Mouse (Mus musculus) cerebellum, adult (tissue): Measurements from ENCODE around the gene Olfr374.

Experiments
- ATAC-seq: cut with Nextera tagmentation; 2 replicates; pipeline ENCODE4 v1.9.2; 2017; ENCODE audit warnings: mild to moderate bottlenecking, moderate library complexity, mixed read lengths; ENCODE audit not compliant: insufficient number of reproducible peaks, low FRiP score, low TSS enrichment

Gene Olfr374

DNA sequence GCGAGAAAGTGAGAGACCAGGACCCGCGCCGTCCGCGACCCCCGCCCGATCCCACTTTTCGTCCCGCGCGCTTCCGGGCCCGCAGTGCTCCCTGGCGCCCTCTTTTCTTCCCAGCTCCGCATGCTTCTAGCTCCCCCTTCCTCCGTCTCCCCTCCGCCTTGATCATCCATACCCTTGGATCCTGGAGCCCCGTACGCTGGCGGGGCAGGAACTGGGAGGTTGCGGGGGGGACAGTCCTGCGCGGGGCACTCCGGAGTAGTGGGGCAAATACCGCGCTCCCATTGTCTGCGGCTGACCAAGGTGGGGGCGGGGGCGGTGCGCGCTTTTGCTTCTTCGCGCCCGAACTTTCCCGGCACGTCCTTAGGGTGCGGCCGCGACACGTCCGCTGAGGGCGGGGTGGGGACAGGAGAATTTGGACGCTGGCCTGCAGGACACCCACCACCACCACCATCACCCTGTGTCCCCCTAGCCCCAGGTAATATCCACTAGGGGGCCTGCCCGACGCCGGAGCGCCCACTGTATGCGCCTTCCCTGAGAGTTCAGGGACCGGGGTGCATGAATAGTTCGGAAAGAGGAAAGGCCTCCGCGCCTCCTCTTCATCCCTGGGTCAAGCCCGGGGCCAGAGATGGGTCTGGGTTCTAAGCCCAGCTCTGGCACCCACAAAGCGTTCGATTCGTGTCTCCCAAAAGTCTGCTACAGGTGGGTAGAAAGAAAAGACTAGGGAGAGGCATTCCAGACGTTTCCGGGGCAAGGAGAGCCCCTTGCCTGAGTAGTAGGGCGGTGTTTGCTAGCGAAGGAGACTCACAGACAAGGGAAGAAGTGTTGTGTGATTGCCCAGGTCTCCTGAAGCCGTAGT lies 28.8 kb downstream of the Olfr374 start:
- peak; percentile 41 for ATAC-seq

DNA sequence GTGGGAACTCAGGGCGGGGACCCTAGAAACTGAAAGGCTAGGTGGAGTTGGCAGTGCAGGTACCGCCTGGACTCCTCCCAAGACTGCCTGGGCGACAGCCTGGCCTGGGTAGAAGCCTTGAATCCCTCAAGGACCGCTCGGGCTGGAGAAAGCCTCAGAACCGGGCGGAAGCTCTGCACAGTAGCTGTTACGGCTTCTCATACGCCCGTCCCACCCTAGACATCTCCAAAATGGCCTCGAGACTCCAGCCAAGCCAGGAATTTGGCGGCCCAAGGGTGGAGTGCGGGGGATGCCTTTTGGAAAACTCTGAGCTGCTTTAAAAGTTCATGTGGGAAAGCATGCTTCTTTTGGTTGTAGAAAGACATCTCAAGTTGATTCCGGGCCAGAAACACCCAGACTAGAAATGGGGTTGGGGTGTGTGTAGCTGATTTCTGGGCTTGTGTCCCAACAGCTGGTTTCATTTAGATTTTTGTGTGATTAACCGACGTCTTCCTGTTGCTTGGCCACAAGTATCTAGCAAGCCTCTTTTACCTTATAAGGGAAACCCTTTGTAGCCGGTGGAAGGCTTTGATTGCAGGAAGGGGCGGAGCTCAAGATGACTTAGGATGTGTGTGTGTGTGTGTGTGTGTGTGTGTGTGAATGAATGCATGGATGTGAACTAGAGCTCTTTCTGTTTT lies 29.6 kb downstream of the Olfr374 start:
- no peak for ATAC-seq

DNA sequence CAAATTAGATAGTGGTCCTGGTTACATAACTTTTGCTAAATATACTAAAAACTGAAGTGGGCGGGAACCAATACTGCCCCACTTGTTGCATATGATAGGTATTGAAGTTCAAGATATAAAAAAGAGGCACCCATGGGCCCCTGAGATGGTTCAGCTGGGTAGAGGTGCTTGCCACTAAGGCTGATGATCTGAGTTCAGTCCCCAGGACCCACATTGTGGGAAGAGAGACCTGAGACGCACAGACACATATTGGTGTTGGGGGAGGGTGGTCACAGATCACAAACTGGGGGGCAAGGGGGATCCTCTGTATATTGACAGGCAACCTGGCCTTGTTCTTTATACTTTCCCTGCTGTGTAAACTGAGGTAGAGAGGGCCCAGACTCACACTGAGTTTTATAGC lies 30.6 kb downstream of the Olfr374 start:
- no peak for ATAC-seq

DNA sequence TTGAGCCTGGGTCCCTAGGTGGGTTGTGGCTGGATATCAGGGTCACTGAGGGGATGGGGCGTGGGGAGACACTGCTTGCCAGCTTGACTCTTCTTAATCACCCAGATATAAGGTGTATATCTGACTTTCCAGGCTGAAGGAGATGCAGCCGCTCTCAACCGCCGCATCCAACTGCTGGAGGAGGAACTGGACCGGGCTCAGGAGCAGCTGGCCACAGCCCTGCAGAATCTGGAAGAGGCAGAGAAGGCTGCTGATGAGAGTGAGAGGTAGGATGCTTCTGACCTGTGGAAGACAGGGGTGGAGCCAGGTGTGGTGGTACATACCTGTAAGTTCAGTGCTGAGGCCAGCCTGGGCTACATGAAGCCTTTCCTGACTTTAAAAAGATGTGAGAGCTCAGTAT lies 31.6 kb downstream of the Olfr374 start:
- no peak for ATAC-seq

DNA sequence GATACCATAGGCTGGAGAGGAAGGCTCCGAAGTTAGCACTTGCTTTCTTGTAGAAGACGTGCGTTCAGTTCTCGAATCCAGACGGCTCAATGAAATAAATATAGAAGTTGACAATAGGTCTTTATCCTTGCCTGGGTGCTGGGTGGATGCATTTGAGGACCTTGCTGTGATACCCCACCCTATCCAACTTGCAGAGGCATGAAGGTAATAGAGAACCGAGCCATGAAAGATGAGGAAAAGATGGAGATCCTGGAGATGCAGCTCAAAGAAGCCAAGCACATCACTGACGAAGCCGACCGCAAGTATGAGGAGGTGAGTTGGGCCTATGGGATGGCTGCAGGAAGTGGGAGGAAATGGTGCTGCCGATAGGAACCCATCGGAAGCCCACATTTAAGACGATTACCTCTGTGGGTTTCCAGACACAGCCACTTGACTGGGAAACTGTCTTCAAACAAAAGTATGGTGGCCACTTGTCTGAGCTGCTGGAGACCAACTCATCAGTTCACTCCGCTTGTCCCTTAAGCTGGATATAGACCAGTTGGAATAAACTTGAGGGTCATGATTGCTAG lies 36.5 kb downstream of the Olfr374 start:
- no peak for ATAC-seq

DNA sequence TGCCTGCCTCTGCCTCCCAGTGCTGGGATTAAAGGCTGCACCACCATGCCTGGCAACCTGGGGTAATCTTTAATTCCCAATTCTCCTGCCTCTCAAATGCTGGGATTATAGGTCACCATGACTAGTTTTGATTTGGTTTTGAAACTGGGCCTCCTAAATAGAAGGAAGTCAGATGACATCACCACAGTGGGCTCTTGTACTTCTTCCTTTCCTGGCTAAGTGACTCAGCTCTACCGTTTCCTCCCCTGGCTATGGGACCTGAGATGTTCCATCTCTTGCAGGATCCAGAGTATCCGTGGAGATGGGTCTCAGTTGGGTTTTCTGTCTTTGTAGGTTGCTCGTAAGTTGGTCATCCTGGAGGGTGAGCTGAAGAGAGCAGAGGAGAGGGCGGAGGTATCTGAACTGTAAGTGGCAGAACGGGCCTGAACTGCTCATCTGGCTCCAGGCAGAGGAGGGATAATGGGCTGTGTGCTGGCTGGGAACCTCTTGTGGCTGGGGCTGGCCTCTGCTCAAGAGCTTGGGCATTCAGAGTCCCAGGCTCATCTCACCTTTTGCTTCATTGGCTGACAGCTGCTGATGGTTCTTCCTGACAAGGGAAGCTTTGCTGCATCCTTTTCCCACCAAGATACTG lies 37.6 kb downstream of the Olfr374 start:
- no peak for ATAC-seq

DNA sequence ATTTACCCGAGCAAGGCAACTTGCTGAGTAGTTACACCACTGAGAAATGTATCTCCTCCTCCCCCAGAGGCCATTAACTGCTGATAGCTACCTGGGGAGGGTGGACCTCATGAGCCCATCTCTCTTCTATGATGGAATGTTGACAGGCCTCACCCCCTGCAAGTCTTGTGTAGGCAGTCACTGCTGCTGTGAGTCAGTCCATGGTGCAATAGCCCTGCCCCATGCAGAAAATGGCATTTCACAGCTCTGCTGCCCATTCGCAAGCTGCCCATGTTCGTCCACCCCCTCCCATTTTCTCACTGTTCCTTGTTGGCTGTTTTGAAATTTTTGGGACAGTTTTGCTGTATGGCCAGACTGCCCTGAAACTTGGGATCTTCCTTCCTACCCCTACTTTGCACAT lies 38.7 kb downstream of the Olfr374 start:
- no peak for ATAC-seq

DNA sequence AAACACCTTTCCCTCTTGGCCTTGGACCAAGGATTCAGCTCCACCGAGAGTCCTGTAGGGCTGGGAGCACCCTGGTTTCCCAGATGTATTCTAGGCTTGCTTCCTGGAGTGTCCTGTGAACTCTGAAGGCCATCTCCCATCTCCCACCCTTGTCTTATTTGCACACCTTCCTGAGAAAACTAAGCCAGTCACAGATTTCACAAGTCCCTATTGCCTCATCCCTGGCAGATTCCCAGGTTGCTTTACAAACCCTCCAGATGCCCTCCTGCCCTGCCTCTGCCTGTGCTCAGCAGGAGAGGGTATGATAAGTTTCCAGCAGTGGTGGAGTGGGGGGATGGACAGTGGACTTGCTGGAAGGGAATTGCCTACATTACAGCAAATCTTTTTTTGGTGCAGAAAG lies 39.2 kb downstream of the Olfr374 start:
- no peak for ATAC-seq

DNA sequence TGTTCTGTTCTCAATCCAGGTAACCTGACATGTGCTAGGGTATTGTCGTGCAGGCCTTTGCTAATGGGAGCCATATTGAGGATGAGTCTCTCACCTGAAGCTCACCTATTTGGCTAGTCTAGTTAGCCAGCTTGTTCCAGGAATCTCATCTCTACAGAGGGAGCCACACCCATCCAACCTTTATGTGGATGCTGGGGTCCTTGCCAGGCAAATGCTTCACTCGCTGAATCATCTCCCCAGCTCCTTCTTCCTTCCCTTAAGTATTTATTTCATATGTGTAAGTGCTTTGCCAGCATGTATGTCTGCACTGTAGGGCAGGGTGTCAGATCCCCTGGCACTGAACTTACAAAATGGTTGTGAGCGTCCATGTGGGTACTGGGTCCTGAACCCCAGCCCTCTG lies 39.7 kb downstream of the Olfr374 start:
- ATAC-seq = no peak

DNA sequence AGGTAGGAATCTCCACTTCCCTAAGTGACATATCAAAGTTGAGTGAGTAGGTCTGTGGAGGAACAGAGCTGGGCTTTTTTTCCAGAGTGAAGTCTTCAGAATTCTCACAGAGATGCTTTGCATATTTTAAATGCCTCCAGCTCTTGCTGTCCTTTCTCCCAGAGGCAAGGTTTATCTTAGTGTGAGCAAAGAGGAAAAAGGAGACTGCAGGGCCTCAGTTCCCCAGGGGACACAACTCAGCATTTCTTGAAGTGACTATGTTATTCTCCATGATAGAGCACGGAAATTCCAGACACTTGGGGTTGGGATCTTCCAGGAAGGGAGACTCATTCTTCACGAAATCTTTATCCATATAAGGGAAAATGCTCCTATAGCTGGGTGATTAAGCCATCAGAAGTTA lies 40.4 kb downstream of the Olfr374 start:
- ATAC-seq = no peak

DNA sequence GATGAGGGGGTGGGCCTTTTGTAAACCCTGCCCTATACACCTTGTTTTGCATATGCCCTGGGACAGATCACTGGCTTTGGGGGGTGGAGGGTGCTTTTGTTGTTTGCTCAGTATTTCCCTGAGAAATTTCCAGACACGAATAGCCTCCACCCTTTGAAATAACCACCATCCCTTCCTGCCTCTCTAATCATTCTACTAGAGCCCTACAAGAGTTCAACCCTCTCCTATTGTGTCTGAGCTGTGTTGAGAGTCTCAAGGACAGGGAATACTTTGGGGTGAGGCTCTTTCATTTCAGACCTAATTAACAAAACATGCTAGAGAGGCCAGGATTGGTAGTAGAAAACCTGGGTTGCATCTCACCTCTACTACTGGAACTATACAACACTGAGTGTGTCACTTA lies 42.2 kb downstream of the Olfr374 start:
- no peak for ATAC-seq

DNA sequence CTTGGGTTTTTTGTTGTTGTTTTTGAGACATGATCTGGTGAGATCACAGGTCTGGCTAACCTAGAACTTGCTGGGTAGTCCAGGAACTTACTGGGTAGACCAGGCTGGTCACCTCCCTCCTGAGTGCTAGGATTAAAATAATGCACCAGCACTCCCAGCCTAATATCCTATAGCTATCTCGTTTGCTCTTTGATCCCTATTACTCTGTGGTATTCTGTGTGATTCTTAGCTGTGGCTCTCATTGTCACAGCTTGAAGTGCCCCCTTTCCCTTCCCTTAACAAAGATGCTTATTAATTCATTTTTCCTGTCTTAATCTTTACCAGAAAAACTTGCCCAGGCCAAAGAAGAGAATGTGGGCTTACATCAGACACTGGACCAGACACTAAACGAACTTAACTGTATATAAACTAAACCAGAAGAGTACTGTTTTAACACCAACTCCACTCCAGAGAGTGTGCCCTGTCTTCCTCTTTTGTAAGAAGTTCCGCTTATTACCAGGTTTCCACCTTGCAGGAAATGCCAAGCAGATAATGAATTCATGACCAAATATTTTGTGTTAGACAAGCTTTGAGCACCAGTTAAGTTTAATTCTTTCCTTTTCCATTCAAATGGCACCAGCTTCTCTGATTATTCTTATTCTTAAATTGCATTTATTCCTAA lies 44.7 kb downstream of the Olfr374 start:
- no peak for ATAC-seq

DNA sequence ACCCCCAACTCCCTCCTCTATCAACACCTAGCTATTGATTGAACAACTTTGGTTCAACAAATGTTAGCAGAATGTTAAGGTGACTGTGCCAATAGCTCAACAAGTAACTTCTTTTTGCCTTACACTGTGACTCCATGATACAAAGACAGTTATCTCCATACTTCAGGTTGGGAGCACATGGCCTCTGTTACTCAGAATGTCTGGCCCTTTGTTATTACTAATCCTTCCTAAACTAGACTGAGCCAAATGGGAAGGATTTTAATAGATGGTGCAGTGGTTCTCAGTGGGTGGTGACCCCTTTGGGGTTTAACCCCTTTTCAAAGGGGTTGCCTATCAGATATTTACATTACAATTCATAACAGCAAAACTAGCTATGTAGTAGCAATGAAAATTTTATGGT lies 46.5 kb downstream of the Olfr374 start:
- ATAC-seq = no peak

DNA sequence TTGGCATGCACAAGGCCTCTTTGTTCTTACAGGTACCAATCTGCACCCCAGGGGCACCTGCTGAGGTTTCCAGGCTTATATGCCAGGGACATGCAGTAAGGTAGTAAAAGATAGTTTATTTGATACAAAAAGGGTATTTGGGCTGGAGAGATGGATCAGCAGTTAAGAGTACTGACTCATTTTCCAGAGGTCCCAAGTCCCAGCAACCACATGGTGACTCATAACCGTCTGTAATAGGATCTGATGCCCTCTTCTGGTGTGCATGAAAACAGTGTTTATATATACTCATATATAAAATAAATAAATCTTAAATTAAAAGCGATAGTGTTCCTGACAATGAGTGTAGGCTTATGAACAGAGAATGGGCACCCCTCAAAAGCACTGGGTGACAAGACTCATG lies 51.3 kb downstream of the Olfr374 start:
- ATAC-seq = no peak

DNA sequence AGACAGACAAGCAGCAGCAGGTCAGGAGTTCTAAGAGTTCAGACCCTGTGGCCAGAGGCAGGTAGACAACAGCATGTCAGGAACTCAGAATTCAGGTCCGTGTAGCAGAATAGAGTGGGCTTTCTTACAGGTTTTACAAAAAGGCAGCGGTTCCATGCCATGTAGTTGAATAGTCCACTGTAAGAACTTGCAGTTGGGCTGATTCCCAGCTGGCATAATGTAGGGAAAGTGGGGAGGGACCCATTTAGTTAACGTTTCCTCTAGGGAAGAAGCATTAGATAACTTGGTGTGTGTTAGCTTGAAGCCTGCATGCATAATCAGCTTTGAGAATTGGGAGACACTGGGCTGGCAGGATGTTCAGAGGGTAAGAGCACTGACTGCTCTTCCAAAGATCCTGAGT lies 51.9 kb downstream of the Olfr374 start:
- ATAC-seq = no peak

DNA sequence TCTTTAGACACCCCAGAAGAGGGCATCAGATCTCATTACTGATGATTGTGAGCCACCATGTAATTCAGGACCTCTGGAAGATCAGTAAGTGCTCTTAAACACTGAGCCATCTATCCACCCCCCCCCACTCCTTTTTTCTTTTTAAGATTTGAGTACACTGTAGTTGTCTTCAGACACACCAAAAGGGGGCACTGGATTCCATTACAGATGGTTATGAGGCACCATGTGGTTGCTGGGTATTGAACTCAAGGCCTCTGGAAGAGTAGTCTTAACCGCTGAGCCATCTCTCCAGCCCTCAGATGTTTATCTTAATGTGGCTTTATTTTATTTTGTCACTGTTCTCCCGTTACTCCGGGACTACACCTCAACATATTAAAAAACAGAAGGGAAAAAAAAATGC lies 53.2 kb downstream of the Olfr374 start:
- ATAC-seq = no peak

DNA sequence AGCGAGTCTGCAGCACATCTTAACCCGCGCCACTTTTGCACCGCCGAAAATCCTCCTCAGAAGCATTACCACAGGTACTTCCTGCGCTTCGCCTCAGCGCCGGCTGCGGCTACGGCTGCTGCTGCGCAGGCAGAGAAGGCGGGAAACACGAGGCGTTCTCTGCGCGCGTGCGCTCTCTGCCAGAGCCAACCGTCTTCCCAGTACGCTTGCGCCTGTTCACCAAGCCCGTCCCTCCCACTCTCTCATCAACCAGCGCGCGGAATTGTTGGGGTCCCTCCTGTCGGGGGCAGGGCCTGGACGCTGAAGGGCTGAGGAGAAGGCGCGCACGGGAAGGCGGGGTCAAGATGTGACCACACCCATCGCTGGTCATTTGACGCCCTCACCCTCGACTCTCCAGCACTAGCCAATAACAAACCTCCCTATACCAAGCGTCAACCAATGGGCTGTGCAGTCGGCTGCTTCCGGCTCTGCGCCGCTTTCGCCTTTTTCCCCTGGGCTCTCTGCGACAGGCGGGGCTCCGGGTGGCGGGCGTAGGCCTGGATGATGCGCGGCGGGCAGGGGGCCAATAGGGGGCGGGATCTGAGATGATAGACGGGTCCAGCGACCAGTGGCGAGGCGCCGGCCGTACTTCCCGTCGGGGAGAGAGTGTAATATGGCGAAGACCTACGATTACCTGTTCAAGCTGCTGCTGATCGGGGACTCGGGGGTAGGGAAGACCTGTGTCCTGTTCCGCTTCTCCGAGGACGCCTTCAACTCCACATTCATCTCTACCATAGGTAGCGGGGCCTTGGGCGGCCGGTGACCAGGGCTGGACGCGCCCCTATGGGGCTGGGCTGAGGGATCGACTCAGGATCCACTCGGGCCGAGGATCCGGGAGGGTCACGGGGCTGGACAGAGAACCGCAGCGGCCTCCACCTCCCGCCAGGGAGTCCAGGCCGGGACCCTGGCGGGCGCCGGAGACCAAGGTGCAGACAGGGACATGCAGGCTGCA lies 54.2 kb downstream of the Olfr374 start, which contains the start of gene Rab8a:
Rab8a (plus strand) TSS at position 494 of the 991 bp plus-strand sequence.
- peak; percentile 96 for ATAC-seq

DNA sequence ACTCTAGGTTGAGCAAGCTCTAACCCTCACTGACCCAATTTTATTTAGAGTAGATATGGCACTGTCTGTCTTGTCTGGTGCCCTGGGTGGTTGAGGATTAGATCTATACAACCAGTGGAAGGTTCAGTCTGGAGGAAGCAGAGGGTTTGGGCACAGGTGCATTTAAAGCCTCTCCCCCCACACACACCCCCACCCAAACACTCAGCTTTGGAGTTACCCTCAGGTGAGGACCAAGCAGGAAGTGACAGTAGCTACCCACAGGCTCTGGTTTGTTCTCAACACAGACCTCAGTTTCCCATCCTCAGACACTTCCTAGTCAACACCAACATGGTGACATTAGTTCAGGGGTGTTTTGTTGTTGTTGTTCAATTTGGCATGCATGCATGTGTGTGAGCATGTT lies 56.0 kb downstream of the Olfr374 start:
- no peak for ATAC-seq
